Mouse (Mus musculus): ENCODE results near the gene Atp11c. TPM values are rescaled to one million over a fixed set of nuclear protein-coding genes. Genes with fewer than 3 reads are reported as not detected.

Gene Atp11c
- 10.7 and 11.2 TPM in 2 replicates for polyA plus RNA-seq (2014; fragmentation: Nextera tagmentation; extraction: Ambion mirVana)

GRCm38 (mm10) chrX:60592598-60592997 lies at the start of gene Atp11c:
Atp11c (minus strand) TSS chrX:60592698.
- no peak within 1 kb of the TSS for H3K27ac ChIP-seq (ENCODE audit: low read length)
- H3K9me3 ChIP-seq (ENCODE audit: control insufficient read depth, low read depth, low read length): no peaks in the 10 kb centered on the region
- H3K9ac ChIP-seq (replicated peaks; ENCODE audit: low read depth, low read length): no peak within 1 kb of the TSS
- no peaks in the 10 kb centered on the region for H3K27me3 ChIP-seq (ENCODE audit: control insufficient read depth, insufficient read depth, low read length)
- no peak within 1 kb of the TSS for H3K4me2 ChIP-seq (replicated peaks; ENCODE audit: low read depth, low read length)
- no peak for ATAC-seq (ENCODE audit: insufficient number of reproducible peaks, insufficient read depth, low FRiP score, low read depth)
- no peaks in the 10 kb centered on the region for H3K36me3 ChIP-seq (ENCODE audit: control insufficient read depth, insufficient read depth, low read length)
- H3K4me1 ChIP-seq (ENCODE audit: control insufficient read depth, insufficient read depth, low read length): no peaks in the 10 kb centered on the region
- H3K4me3 ChIP-seq (ENCODE audit: low read depth, low read length): no peak within 1 kb of the TSS
- 87% methylated on average over 2 of the region's 2 CpGs for WGBS

- H3K9ac ChIP-seq (replicated peaks; ENCODE audit: low read depth, low read length): no peak overlapping the region
- no peak overlapping the region for H3K4me2 ChIP-seq (replicated peaks; ENCODE audit: low read depth, low read length)
- H3K4me3 ChIP-seq (ENCODE audit: low read depth, low read length): no peak overlapping the region
- no peaks in the 10 kb centered on the region for H3K4me1 ChIP-seq (ENCODE audit: control insufficient read depth, insufficient read depth, low read length)
- WGBS: 42% methylated on average over 3 of the region's 3 CpGs
- no peaks in the 10 kb centered on the region for H3K27me3 ChIP-seq (ENCODE audit: control insufficient read depth, insufficient read depth, low read length)
- H3K27ac ChIP-seq (ENCODE audit: low read length): no peak overlapping the region
- no peaks in the 10 kb centered on the region for H3K9me3 ChIP-seq (ENCODE audit: control insufficient read depth, low read depth, low read length)
- ATAC-seq (ENCODE audit: insufficient number of reproducible peaks, insufficient read depth, low FRiP score, low read depth): no peak
- H3K36me3 ChIP-seq (ENCODE audit: control insufficient read depth, insufficient read depth, low read length): no peaks in the 10 kb centered on the region
Observed at GRCm38 (mm10) chrX:60609202-60609601, 16.7 kb upstream of the Atp11c start.

- Histone ChIP-seq H3K4me2 (replicated peaks; ENCODE audit: low read depth, low read length) (no peak overlapping the region), H3K27ac (ENCODE audit: low read length) (no peak overlapping the region), H3K27me3 (ENCODE audit: control insufficient read depth, insufficient read depth, low read length) (no peaks in the 10 kb centered on the region), H3K9me3 (ENCODE audit: control insufficient read depth, low read depth, low read length) (no peaks in the 10 kb centered on the region), H3K4me3 (ENCODE audit: low read depth, low read length) (no peak overlapping the region), H3K4me1 (ENCODE audit: control insufficient read depth, insufficient read depth, low read length) (no peaks in the 10 kb centered on the region), H3K9ac (replicated peaks; ENCODE audit: low read depth, low read length) (no peak overlapping the region), H3K36me3 (ENCODE audit: control insufficient read depth, insufficient read depth, low read length) (no peaks in the 10 kb centered on the region)
- WGBS: 35% methylated on average over 1 of the region's 1 CpGs
- ATAC-seq (ENCODE audit: insufficient number of reproducible peaks, insufficient read depth, low FRiP score, low read depth): no peak
Observed at GRCm38 (mm10) chrX:60570539-60570938, 22.0 kb downstream of the Atp11c start.

DNA sequence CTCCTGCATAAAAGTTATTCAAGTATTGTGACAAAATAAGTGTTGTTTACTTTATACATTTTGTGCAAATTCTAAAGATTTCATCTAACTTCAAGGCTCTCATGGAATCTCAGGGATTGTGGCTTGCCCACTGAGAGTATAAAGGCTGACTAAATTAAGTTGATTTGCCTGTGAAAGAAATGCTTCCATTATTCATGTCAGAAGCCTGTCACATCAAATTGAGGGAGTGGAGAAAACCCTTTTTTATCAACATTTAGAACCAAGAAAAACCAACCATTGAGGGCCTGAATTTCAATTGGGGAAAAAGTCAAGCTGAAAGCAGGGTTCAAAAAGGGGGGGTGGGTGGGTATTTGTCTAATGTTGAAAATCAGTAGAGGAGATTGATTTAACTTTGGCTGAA lies 23.5 kb downstream of the Atp11c start:
- ATAC-seq (ENCODE audit: insufficient number of reproducible peaks, insufficient read depth, low FRiP score, low read depth): no peak
- Histone ChIP-seq H3K9ac (replicated peaks; ENCODE audit: low read depth, low read length) (no peak overlapping the region), H3K4me2 (replicated peaks; ENCODE audit: low read depth, low read length) (no peak overlapping the region), H3K4me1 (ENCODE audit: control insufficient read depth, insufficient read depth, low read length) (no peaks in the 10 kb centered on the region), H3K27me3 (ENCODE audit: control insufficient read depth, insufficient read depth, low read length) (no peaks in the 10 kb centered on the region), H3K4me3 (ENCODE audit: low read depth, low read length) (no peak overlapping the region), H3K36me3 (ENCODE audit: control insufficient read depth, insufficient read depth, low read length) (no peaks in the 10 kb centered on the region), H3K9me3 (ENCODE audit: control insufficient read depth, low read depth, low read length) (no peaks in the 10 kb centered on the region), H3K27ac (ENCODE audit: low read length) (no peak overlapping the region)

DNA sequence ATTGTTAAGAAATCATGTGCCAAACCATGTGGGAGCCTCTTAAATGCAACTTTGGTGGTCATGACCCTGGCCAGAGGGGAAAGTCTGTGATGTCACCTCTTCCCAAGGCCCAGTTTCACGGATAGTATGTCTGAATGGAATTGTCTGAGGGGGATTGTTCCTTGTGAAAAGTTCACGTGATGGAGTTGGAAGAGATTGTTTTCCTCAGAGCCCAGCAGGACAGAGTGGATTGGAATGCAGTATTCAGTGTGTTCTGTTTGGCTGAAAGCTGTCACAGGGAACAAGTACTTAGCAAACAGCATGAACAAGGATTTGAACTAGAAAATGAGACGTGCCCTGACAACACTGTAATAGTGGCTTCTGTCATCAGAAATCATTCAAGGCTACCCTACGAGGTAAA lies 37.3 kb downstream of the Atp11c start:
- Histone ChIP-seq H3K4me3 (ENCODE audit: low read depth, low read length) (no peak overlapping the region), H3K27me3 (ENCODE audit: control insufficient read depth, insufficient read depth, low read length) (no peaks in the 10 kb centered on the region), H3K9me3 (ENCODE audit: control insufficient read depth, low read depth, low read length) (no peaks in the 10 kb centered on the region), H3K4me1 (ENCODE audit: control insufficient read depth, insufficient read depth, low read length) (no peaks in the 10 kb centered on the region), H3K36me3 (ENCODE audit: control insufficient read depth, insufficient read depth, low read length) (no peaks in the 10 kb centered on the region), H3K27ac (ENCODE audit: low read length) (no peak overlapping the region), H3K4me2 (replicated peaks; ENCODE audit: low read depth, low read length) (no peak overlapping the region), H3K9ac (replicated peaks; ENCODE audit: low read depth, low read length) (no peak overlapping the region)
- WGBS: 69% methylated on average over 4 of the region's 4 CpGs
- no peak for ATAC-seq (ENCODE audit: insufficient number of reproducible peaks, insufficient read depth, low FRiP score, low read depth)

GRCm38 (mm10) chrX:60547444-60548304 lies 44.8 kb downstream of the Atp11c start:
- Histone ChIP-seq H3K9ac (replicated peaks; ENCODE audit: low read depth, low read length) (peak overlapping the region; percentile 42; the same call in 1 of the 2 replicates), H3K4me1 (ENCODE audit: control insufficient read depth, insufficient read depth, low read length) (no peaks in the 10 kb centered on the region), H3K9me3 (ENCODE audit: control insufficient read depth, low read depth, low read length) (no peaks in the 10 kb centered on the region), H3K27ac (ENCODE audit: low read length) (no peak overlapping the region), H3K27me3 (ENCODE audit: control insufficient read depth, insufficient read depth, low read length) (no peaks in the 10 kb centered on the region), H3K4me3 (ENCODE audit: low read depth, low read length) (peak overlapping the region; percentile 42), H3K4me2 (replicated peaks; ENCODE audit: low read depth, low read length) (peak overlapping the region; percentile 47), H3K36me3 (ENCODE audit: control insufficient read depth, insufficient read depth, low read length) (no peaks in the 10 kb centered on the region)
- WGBS: 21% methylated on average over 42 of the region's 113 CpGs
- peak; percentile 84 for ATAC-seq (ENCODE audit: insufficient number of reproducible peaks, insufficient read depth, low FRiP score, low read depth)

GRCm38 (mm10) chrX:60547098-60547443 lies 45.4 kb downstream of the Atp11c start:
- H3K27me3 ChIP-seq (ENCODE audit: control insufficient read depth, insufficient read depth, low read length): no peaks in the 10 kb centered on the region
- no peaks in the 10 kb centered on the region for H3K4me1 ChIP-seq (ENCODE audit: control insufficient read depth, insufficient read depth, low read length)
- H3K4me2 ChIP-seq (replicated peaks; ENCODE audit: low read depth, low read length): peak overlapping the region; percentile 47
- no peaks in the 10 kb centered on the region for H3K9me3 ChIP-seq (ENCODE audit: control insufficient read depth, low read depth, low read length)
- H3K36me3 ChIP-seq (ENCODE audit: control insufficient read depth, insufficient read depth, low read length): no peaks in the 10 kb centered on the region
- ATAC-seq (ENCODE audit: insufficient number of reproducible peaks, insufficient read depth, low FRiP score, low read depth): peak; percentile 8; the same call in 1 of the 2 replicates
- peak overlapping the region; percentile 42 for H3K4me3 ChIP-seq (ENCODE audit: low read depth, low read length)
- 23% methylated on average over 16 of the region's 16 CpGs for WGBS
- H3K27ac ChIP-seq (ENCODE audit: low read length): no peak overlapping the region
- peak overlapping the region; percentile 42; the same call in 1 of the 2 replicates for H3K9ac ChIP-seq (replicated peaks; ENCODE audit: low read depth, low read length)

GRCm38 (mm10) chrX:60545906-60546305 lies 46.6 kb downstream of the Atp11c start:
- H3K9me3 ChIP-seq (ENCODE audit: control insufficient read depth, low read depth, low read length): no peaks in the 10 kb centered on the region
- ATAC-seq (ENCODE audit: insufficient number of reproducible peaks, insufficient read depth, low FRiP score, low read depth): no peak
- WGBS: 59% methylated on average over 3 of the region's 3 CpGs

DNA sequence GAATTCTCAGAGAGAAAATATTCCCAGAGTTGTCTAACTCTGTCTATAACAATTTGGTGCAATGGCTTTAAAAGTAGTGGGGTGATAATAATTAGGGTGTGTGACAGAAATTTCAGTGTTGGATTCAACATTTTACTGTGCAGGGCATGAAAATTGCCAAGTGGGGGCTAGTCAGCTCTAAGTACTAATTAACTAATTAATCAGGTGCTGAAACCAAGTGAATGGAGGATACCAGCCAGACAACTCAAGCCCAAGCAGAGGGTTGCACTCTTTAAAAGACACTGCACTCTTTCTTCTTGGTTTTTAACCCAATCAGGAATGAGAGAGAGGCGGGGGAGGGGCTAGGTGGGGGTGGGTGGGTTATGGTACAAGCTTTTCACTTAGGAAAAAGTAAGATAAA lies 47.1 kb downstream of the Atp11c start:
- no peaks in the 10 kb centered on the region for H3K36me3 ChIP-seq (ENCODE audit: control insufficient read depth, insufficient read depth, low read length)
- H3K4me3 ChIP-seq (ENCODE audit: low read depth, low read length): no peak overlapping the region
- ATAC-seq (ENCODE audit: insufficient number of reproducible peaks, insufficient read depth, low FRiP score, low read depth): no peak
- no peak overlapping the region for H3K9ac ChIP-seq (replicated peaks; ENCODE audit: low read depth, low read length)
- H3K4me1 ChIP-seq (ENCODE audit: control insufficient read depth, insufficient read depth, low read length): no peaks in the 10 kb centered on the region
- no peak overlapping the region for H3K27ac ChIP-seq (ENCODE audit: low read length)
- H3K9me3 ChIP-seq (ENCODE audit: control insufficient read depth, low read depth, low read length): no peaks in the 10 kb centered on the region
- H3K27me3 ChIP-seq (ENCODE audit: control insufficient read depth, insufficient read depth, low read length): no peaks in the 10 kb centered on the region
- WGBS: 50% methylated on average over 1 of the region's 1 CpGs
- H3K4me2 ChIP-seq (replicated peaks; ENCODE audit: low read depth, low read length): no peak overlapping the region

More at GRCm38 (mm10) chrX:60545906-60546305, 46.6 kb downstream of the Atp11c start:
- no peak overlapping the region for H3K9ac ChIP-seq (replicated peaks; ENCODE audit: low read depth, low read length)
- no peaks in the 10 kb centered on the region for H3K27me3 ChIP-seq (ENCODE audit: control insufficient read depth, insufficient read depth, low read length)
- no peaks in the 10 kb centered on the region for H3K36me3 ChIP-seq (ENCODE audit: control insufficient read depth, insufficient read depth, low read length)
- no peak overlapping the region for H3K4me3 ChIP-seq (ENCODE audit: low read depth, low read length)
- no peak overlapping the region for H3K4me2 ChIP-seq (replicated peaks; ENCODE audit: low read depth, low read length)
- H3K27ac ChIP-seq (ENCODE audit: low read length): no peak overlapping the region
- H3K4me1 ChIP-seq (ENCODE audit: control insufficient read depth, insufficient read depth, low read length): no peaks in the 10 kb centered on the region
